Mouse (Mus musculus): ENCODE measurements at regions not wholly inside any gene's neighbourhood (a gene's known extent, or its start where the extent isn't known, plus 50 kb on each side); places are given as distances from the start of the nearest gene placed in this dataset.

GRCm38 (mm10) chrX:161487691-161488090, 200.4 kb downstream of the Gm15262 start:
- Histone ChIP-seq H3K36me3 (ENCODE audit: control insufficient read depth, insufficient read depth, low read length) (no peaks in the 10 kb centered on the region), H3K27me3 (ENCODE audit: control insufficient read depth, insufficient read depth, low read length) (no peaks in the 10 kb centered on the region), H3K4me1 (ENCODE audit: control insufficient read depth, insufficient read depth, insufficient read length) (no peaks in the 10 kb centered on the region), H3K4me3 (ENCODE audit: extremely low read depth, insufficient read depth, insufficient read length) (no peak overlapping the region), H3K27ac (ENCODE audit: insufficient read depth, low read length) (no peak overlapping the region)
- DNase-seq (ENCODE audit: low read depth in 1 of 2, low spot score in 2 of 2) = no peak
- 82% methylated on average over 3 of the region's 3 CpGs for WGBS
- TF ChIP-seq CTCF (IDR thresholded peaks at IDR 0.05; ENCODE audit: extremely low read depth, insufficient read depth, insufficient read length, insufficient replicate concordance) = no peak
- no peak for TF ChIP-seq POLR2A (IDR thresholded peaks at IDR 0.05; ENCODE audit: low read depth, low read length)

- no peak overlapping the region for H3K4me3 ChIP-seq (ENCODE audit: extremely low read depth, insufficient read depth, insufficient read length)
- no peak for TF ChIP-seq POLR2A (IDR thresholded peaks at IDR 0.05; ENCODE audit: low read depth, low read length)
- no peak for TF ChIP-seq CTCF (IDR thresholded peaks at IDR 0.05; ENCODE audit: extremely low read depth, insufficient read depth, insufficient read length, insufficient replicate concordance)
- WGBS = 81% methylated on average over 1 of the region's 1 CpGs
- no peaks in the 10 kb centered on the region for H3K36me3 ChIP-seq (ENCODE audit: control insufficient read depth, insufficient read depth, low read length)
- H3K27ac ChIP-seq (ENCODE audit: insufficient read depth, low read length) = no peak overlapping the region
- no peaks in the 10 kb centered on the region for H3K27me3 ChIP-seq (ENCODE audit: control insufficient read depth, insufficient read depth, low read length)
- no peak for DNase-seq (ENCODE audit: low read depth in 1 of 2, low spot score in 2 of 2)
- no peaks in the 10 kb centered on the region for H3K4me1 ChIP-seq (ENCODE audit: control insufficient read depth, insufficient read depth, insufficient read length)
Measured at GRCm38 (mm10) chrX:161511341-161511740, 205.5 kb upstream of the Rai2 start.

GRCm38 (mm10) chrX:161523432-161524256, 193.2 kb upstream of the Rai2 start:
- Histone ChIP-seq H3K36me3 (ENCODE audit: control insufficient read depth, insufficient read depth, low read length) (no peaks in the 10 kb centered on the region), H3K4me3 (ENCODE audit: extremely low read depth, insufficient read depth, insufficient read length) (no peak overlapping the region), H3K4me1 (ENCODE audit: control insufficient read depth, insufficient read depth, insufficient read length) (no peaks in the 10 kb centered on the region), H3K27ac (ENCODE audit: insufficient read depth, low read length) (no peak overlapping the region), H3K27me3 (ENCODE audit: control insufficient read depth, insufficient read depth, low read length) (no peaks in the 10 kb centered on the region)
- TF ChIP-seq POLR2A (IDR thresholded peaks at IDR 0.05; ENCODE audit: low read depth, low read length) (no peak), CTCF (IDR thresholded peaks at IDR 0.05; ENCODE audit: extremely low read depth, insufficient read depth, insufficient read length, insufficient replicate concordance) (no peak)
- DNase-seq (ENCODE audit: low read depth in 1 of 2, low spot score in 2 of 2) = no peak
- 83% methylated on average over 3 of the region's 3 CpGs for WGBS

- TF ChIP-seq POLR2A (IDR thresholded peaks at IDR 0.05; ENCODE audit: low read depth, low read length) (no peak), CTCF (IDR thresholded peaks at IDR 0.05; ENCODE audit: extremely low read depth, insufficient read depth, insufficient read length, insufficient replicate concordance) (no peak)
- Histone ChIP-seq H3K27me3 (ENCODE audit: control insufficient read depth, insufficient read depth, low read length) (no peaks in the 10 kb centered on the region), H3K4me3 (ENCODE audit: extremely low read depth, insufficient read depth, insufficient read length) (no peak overlapping the region), H3K27ac (ENCODE audit: insufficient read depth, low read length) (no peak overlapping the region), H3K36me3 (ENCODE audit: control insufficient read depth, insufficient read depth, low read length) (no peaks in the 10 kb centered on the region), H3K4me1 (ENCODE audit: control insufficient read depth, insufficient read depth, insufficient read length) (no peaks in the 10 kb centered on the region)
- DNase-seq (ENCODE audit: low read depth in 1 of 2, low spot score in 2 of 2) = no peak
- 85% methylated on average over 3 of the region's 3 CpGs for WGBS
Measured at GRCm38 (mm10) chrX:161524257-161524646, 192.6 kb upstream of the Rai2 start.

- no peak overlapping the region for H3K4me3 ChIP-seq (ENCODE audit: extremely low read depth, insufficient read depth, insufficient read length)
- DNase-seq (ENCODE audit: low read depth in 1 of 2, low spot score in 2 of 2) = peak; percentile 2 to 27
- H3K27me3 ChIP-seq (ENCODE audit: control insufficient read depth, insufficient read depth, low read length) = no peaks in the 10 kb centered on the region
- no peaks in the 10 kb centered on the region for H3K36me3 ChIP-seq (ENCODE audit: control insufficient read depth, insufficient read depth, low read length)
- TF ChIP-seq POLR2A (IDR thresholded peaks at IDR 0.05; ENCODE audit: low read depth, low read length) (no peak), CTCF (IDR thresholded peaks at IDR 0.05; ENCODE audit: extremely low read depth, insufficient read depth, insufficient read length, insufficient replicate concordance) (no peak)
- H3K27ac ChIP-seq (ENCODE audit: insufficient read depth, low read length) = no peak overlapping the region
- no peaks in the 10 kb centered on the region for H3K4me1 ChIP-seq (ENCODE audit: control insufficient read depth, insufficient read depth, insufficient read length)
Measured at GRCm38 (mm10) chrX:161537290-161537689, 179.6 kb upstream of the Rai2 start.

GRCm38 (mm10) chrX:161556896-161557295, 160.0 kb upstream of the Rai2 start:
- WGBS = 70% methylated on average over 5 of the region's 5 CpGs
- TF ChIP-seq POLR2A (IDR thresholded peaks at IDR 0.05; ENCODE audit: low read depth, low read length) (no peak), CTCF (IDR thresholded peaks at IDR 0.05; ENCODE audit: extremely low read depth, insufficient read depth, insufficient read length, insufficient replicate concordance) (no peak)
- DNase-seq (ENCODE audit: low read depth in 1 of 2, low spot score in 2 of 2) = no peak
- Histone ChIP-seq H3K27ac (ENCODE audit: insufficient read depth, low read length) (no peak overlapping the region), H3K4me3 (ENCODE audit: extremely low read depth, insufficient read depth, insufficient read length) (no peak overlapping the region), H3K27me3 (ENCODE audit: control insufficient read depth, insufficient read depth, low read length) (no peaks in the 10 kb centered on the region), H3K4me1 (ENCODE audit: control insufficient read depth, insufficient read depth, insufficient read length) (no peaks in the 10 kb centered on the region), H3K36me3 (ENCODE audit: control insufficient read depth, insufficient read depth, low read length) (no peaks in the 10 kb centered on the region)

- H3K4me1 ChIP-seq (ENCODE audit: control insufficient read depth, insufficient read depth, insufficient read length) = no peaks in the 10 kb centered on the region
- no peaks in the 10 kb centered on the region for H3K36me3 ChIP-seq (ENCODE audit: control insufficient read depth, insufficient read depth, low read length)
- H3K4me3 ChIP-seq (ENCODE audit: extremely low read depth, insufficient read depth, insufficient read length) = no peak overlapping the region
- no peaks in the 10 kb centered on the region for H3K27me3 ChIP-seq (ENCODE audit: control insufficient read depth, insufficient read depth, low read length)
- no peak for DNase-seq (ENCODE audit: low read depth in 1 of 2, low spot score in 2 of 2)
- no peak for TF ChIP-seq CTCF (IDR thresholded peaks at IDR 0.05; ENCODE audit: extremely low read depth, insufficient read depth, insufficient read length, insufficient replicate concordance)
- TF ChIP-seq POLR2A (IDR thresholded peaks at IDR 0.05; ENCODE audit: low read depth, low read length) = no peak
- H3K27ac ChIP-seq (ENCODE audit: insufficient read depth, low read length) = no peak overlapping the region
Measured at GRCm38 (mm10) chrX:161558511-161558910, 158.4 kb upstream of the Rai2 start.
